Mouse (Mus musculus): ENCODE measurements at regions not wholly inside any gene's neighbourhood (a gene's known extent, or its start where the extent isn't known, plus 50 kb on each side); places are given as distances from the start of the nearest gene placed in this dataset.

GRCm38 (mm10) chr3:56764336-56764735, 537.5 kb downstream of the Tm4sf1 start:
- TF ChIP-seq ZC3H11A (IDR thresholded peaks at IDR 0.05; ENCODE audit: borderline replicate concordance, low read depth, low read length) = no peak
- TF ChIP-seq HCFC1 (IDR thresholded peaks at IDR 0.05; ENCODE audit: borderline replicate concordance, insufficient read depth, low read length) = no peak
- TF ChIP-seq CHD2 (IDR thresholded peaks at IDR 0.05; ENCODE audit: low read depth, low read length) = no peak
- no peak for TF ChIP-seq ZNF384 (IDR thresholded peaks at IDR 0.05; ENCODE audit: low read depth, low read length)

Measured in ES-E14 (cell line).